Mouse (Mus musculus) kidney, adult 9 months (tissue): ENCODE measurements at regions not wholly inside any gene's neighbourhood (a gene's known extent, or its start where the extent isn't known, plus 50 kb on each side); places are given as distances from the start of the nearest gene placed in this dataset.

ENCODE experiments used
- DNase-seq: peaks from one replicate; pipeline ENCODE4 v3.0.0; 2022

GRCm38 (mm10) chr7:130095141-130095540 lies 425.0 kb downstream of the Ate1 start:
- DNase-seq = no peak

GRCm38 (mm10) chr7:130098606-130099005 lies 421.6 kb downstream of the Ate1 start:
- DNase-seq = no peak

- DNase-seq = no peak
These were observed 417.5 kb downstream of the Ate1 start for GRCm38 (mm10) chr7:130102671-130103070.

- peak; percentile 4 for DNase-seq
These were observed 413.2 kb downstream of the Ate1 start for GRCm38 (mm10) chr7:130106961-130107360.

- no peak for DNase-seq
These were observed 411.8 kb downstream of the Ate1 start for GRCm38 (mm10) chr7:130108362-130108761.
